Mouse (Mus musculus) liver, embryonic 16.5 days (tissue): ENCODE measurements around the gene D8Ertd738e. TPM values are rescaled to one million over a fixed set of nuclear protein-coding genes. Genes with fewer than 3 reads are reported as not detected.
A peak's percentile ranks its signal among the peaks of the same experiment; 100 is the strongest.

ENCODE experiments used
- ATAC-seq: fragments of 200-750 bp; cut with Nextera tagmentation; 2 replicates; pipeline ENCODE4 v1.8.0; 2017; ENCODE audit warnings: low read depth, mild to moderate bottlenecking, moderate number of reproducible peaks, moderate library complexity
- H3K27ac ChIP-seq: fragments of 300-500 bp; sonication (generic); 2 replicates; pipeline ENCODE4 v1.5.1; 2014; ENCODE audit warnings: mild to moderate bottlenecking, low read length
- H3K27me3 ChIP-seq: fragments of 300-500 bp; sonication (generic); 2 replicates; pipeline ENCODE4 v1.6.1; 2014; ENCODE audit warnings: low read depth, low read length, mixed read lengths; ENCODE audit not compliant: control insufficient read depth, insufficient read depth
- H3K36me3 ChIP-seq: fragments of 300-500 bp; sonication (generic); 2 replicates; pipeline ENCODE4 v1.6.1; 2014; ENCODE audit warnings: mild to moderate bottlenecking; ENCODE audit not compliant: control insufficient read depth, insufficient read depth
- H3K4me1 ChIP-seq: fragments of 300-500 bp; sonication (generic); 2 replicates; pipeline ENCODE4 v1.6.1; 2014; ENCODE audit warnings: low read depth, low read length, mixed read lengths; ENCODE audit not compliant: control insufficient read depth
- H3K4me2 ChIP-seq: fragments of 300-500 bp; sonication (generic); 2 replicates; pipeline ENCODE4 v1.6.1; 2014; ENCODE audit warnings: low read depth, low read length, mixed read lengths
- H3K4me3 ChIP-seq: fragments of 300-500 bp; sonication (generic); 2 replicates; pipeline ENCODE4 v1.5.1; 2014; ENCODE audit warnings: low read depth, mild to moderate bottlenecking, low read length
- H3K9ac ChIP-seq: fragments of 300-500 bp; sonication (generic); 2 replicates; pipeline ENCODE4 v1.6.1; 2014; ENCODE audit warnings: low read depth, low read length
- H3K9me3 ChIP-seq: fragments of 300-500 bp; sonication (generic); replicated peaks from 2 replicates; pipeline ENCODE4 v1.6.1; 2016; ENCODE audit warnings: low read length; ENCODE audit not compliant: control insufficient read depth
- WGBS: fragments of 180-500 bp; shearing (Covaris S2); extraction: QIAGEN DNeasy Blood & Tissue Kit; methylation state at CpG from one replicate; pipeline ENCODE4 v1.1.7; 2014; ENCODE audit not compliant: insufficient replicate concordance; 5-methylcytosine and 5-hydroxymethylcytosine counted together
- polyA plus RNA-seq: library from polyadenylated mRNA; unstranded; fragments of >200 nt; fragmentation: Nextera tagmentation; extraction: Ambion mirVana; gene quantifications from 2 replicates; pipeline ENCODE4 v1.2.1, GENCODE M21; 2015

The D8Ertd738e gene
- polyA plus RNA-seq, 1 experiment from 2014 or later = 175 TPM

DNA sequence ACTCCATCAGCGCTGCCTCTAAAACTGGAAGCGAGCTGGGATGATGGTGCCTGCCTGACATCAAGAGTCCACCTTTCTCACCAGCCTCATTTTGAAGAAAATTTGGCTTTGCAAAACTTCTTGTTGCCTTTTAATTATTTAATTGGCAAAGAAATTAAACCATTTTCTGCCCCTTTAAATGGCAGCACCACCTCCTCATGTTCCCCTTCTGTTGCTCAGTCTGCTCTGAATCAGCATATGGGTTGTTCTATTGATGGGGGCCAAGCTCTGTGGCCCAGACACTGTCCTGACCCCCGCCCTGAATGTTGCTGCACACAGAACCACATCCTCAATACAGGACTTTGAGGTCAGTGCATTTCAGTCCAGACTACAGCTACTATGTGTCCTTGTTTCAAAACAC, 24.4 kb upstream of the D8Ertd738e start:
- no peaks in the 10 kb centered on the region for H3K9me3 ChIP-seq
- H3K36me3 ChIP-seq = no peaks in the 10 kb centered on the region
- H3K4me2 ChIP-seq = no peak overlapping the region
- no peak overlapping the region for H3K4me3 ChIP-seq
- no peak for ATAC-seq
- peaks cover 10% of the 10 kb centered on the region for H3K4me1 ChIP-seq
- 67% methylated on average over 3 of the region's 3 CpGs for WGBS
- H3K27me3 ChIP-seq = no peaks in the 10 kb centered on the region
- no peak overlapping the region for H3K9ac ChIP-seq
- no peak overlapping the region for H3K27ac ChIP-seq

GRCm38 (mm10) chr8:84272302-84272701, 22.8 kb upstream of the D8Ertd738e start:
- no peak for ATAC-seq
- H3K4me2 ChIP-seq = no peak overlapping the region
- H3K27me3 ChIP-seq = no peaks in the 10 kb centered on the region
- peaks cover 10% of the 10 kb centered on the region for H3K4me1 ChIP-seq
- H3K9me3 ChIP-seq = no peaks in the 10 kb centered on the region
- H3K36me3 ChIP-seq = no peaks in the 10 kb centered on the region
- WGBS = 61% methylated on average over 4 of the region's 4 CpGs
- H3K27ac ChIP-seq = no peak overlapping the region
- no peak overlapping the region for H3K4me3 ChIP-seq
- H3K9ac ChIP-seq = no peak overlapping the region

- peak within 1 kb of the TSS; percentile 93 for H3K4me3 ChIP-seq
- H3K4me2 ChIP-seq = peak within 1 kb of the TSS; percentile 94
- H3K9ac ChIP-seq = peak within 1 kb of the TSS; percentile 87
- WGBS = under 1% methylated on average over 44 of the region's 44 CpGs
- no peaks in the 10 kb centered on the region for H3K9me3 ChIP-seq
- ATAC-seq = peak; percentile 100
- H3K4me1 ChIP-seq = peaks cover 10% of the 10 kb centered on the region
- H3K27me3 ChIP-seq = no peaks in the 10 kb centered on the region
- H3K27ac ChIP-seq = peak within 1 kb of the TSS; percentile 65; the same call in 1 of the 2 replicates
- no peaks in the 10 kb centered on the region for H3K36me3 ChIP-seq
Measured at GRCm38 (mm10) chr8:84269950-84270773, 20.6 kb upstream of the D8Ertd738e start, which contains the start of gene Ccdc130. Ccdc130 (minus strand) TSS chr8:84270380.

- H3K4me3 ChIP-seq = no peak overlapping the region
- H3K36me3 ChIP-seq = peaks cover 14% of the 10 kb centered on the region
- ATAC-seq = no peak
- no peak overlapping the region for H3K9ac ChIP-seq
- H3K9me3 ChIP-seq = no peaks in the 10 kb centered on the region
- no peaks in the 10 kb centered on the region for H3K27me3 ChIP-seq
- H3K27ac ChIP-seq = no peak overlapping the region
- no peak overlapping the region for H3K4me2 ChIP-seq
- 73% methylated on average over 4 of the region's 4 CpGs for WGBS
- H3K4me1 ChIP-seq = peaks cover 14% of the 10 kb centered on the region
Measured at GRCm38 (mm10) chr8:84261098-84261497, 11.6 kb upstream of the D8Ertd738e start.

DNA sequence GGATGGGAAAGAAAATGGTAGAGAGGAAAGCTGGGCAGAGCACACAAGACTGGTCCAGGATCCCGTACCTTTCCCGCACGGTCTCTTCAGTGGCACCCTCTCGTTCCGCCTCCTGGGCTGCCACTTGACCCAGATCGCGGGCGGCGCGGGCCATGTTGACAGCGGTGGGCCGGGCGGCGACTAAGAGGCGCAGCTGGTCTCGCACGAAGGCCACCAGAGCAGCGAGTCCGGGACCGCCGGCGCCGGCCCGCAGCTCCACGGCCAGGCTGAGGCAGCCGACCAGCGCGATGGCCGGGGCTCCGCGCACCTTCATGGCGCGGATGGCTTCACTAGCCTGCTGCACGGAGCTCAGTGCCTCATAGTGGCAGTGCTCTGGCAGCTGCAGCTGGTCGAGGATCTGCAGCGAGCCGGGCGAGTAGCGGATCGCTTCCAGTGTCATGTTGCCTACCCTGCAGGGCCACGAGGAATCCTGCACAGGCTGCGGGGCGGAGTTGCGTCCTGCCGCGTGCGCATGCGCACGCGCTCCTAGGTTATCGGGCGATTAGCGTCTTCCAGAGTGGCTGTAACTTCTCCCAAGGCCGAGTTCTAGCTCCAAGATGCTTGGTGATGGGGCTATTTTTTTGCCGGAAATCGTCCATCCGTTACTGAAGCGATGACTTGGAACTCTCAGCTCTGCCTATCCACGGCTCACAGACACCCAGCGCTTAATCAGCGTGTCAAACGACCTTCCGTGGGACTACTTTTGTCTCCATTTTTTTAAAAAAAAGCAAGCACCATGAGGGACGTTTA, 7.5 kb upstream of the D8Ertd738e start, which contains the start of gene Mri1:
Mri1 (minus strand) TSS at position 505 of the 789 bp plus-strand sequence.
- ATAC-seq = peak; percentile 92
- peaks cover 10% of the 10 kb centered on the region for H3K36me3 ChIP-seq
- H3K9ac ChIP-seq = peak within 1 kb of the TSS; percentile 78
- peak within 1 kb of the TSS; percentile 78 for H3K4me3 ChIP-seq
- H3K27me3 ChIP-seq = no peaks in the 10 kb centered on the region
- H3K9me3 ChIP-seq = no peaks in the 10 kb centered on the region
- WGBS = under 1% methylated on average over 63 of the region's 64 CpGs
- peaks cover 17% of the 10 kb centered on the region for H3K4me1 ChIP-seq
- H3K27ac ChIP-seq = peak within 1 kb of the TSS; percentile 90
- H3K4me2 ChIP-seq = peak within 1 kb of the TSS; percentile 100

GRCm38 (mm10) chr8:84256458-84256821, 6.9 kb upstream of the D8Ertd738e start:
- Histone ChIP-seq H3K9me3 (no peaks in the 10 kb centered on the region), H3K4me2 (peak overlapping the region; percentile 100), H3K36me3 (peaks cover 8% of the 10 kb centered on the region), H3K27me3 (no peaks in the 10 kb centered on the region), H3K27ac (peak overlapping the region; percentile 90), H3K4me3 (peak overlapping the region; percentile 78), H3K4me1 (peaks cover 17% of the 10 kb centered on the region), H3K9ac (peak overlapping the region; percentile 78)
- WGBS = 11% methylated on average over 6 of the region's 6 CpGs
- ATAC-seq = peak; percentile 31

DNA sequence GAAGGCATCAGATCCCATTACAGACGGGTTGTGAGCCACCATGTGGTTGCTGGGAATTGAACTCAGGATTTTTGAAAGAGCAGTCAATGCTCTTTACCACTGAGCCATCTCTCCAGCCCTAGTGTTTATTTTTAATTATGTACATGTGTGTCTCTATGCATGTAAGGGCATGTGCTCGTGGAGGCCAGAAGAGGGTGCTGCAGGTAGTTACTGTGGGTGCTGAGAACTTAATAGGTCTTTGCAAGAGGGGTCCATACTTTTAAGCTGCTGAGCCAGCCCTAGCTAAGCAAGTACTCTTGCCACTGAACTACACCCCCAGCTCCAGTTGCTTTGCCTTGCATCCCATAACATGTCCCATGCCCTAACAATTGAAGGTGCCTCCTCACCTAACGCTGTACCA, 6.3 kb upstream of the D8Ertd738e start:
- H3K27ac ChIP-seq = no peak overlapping the region; the same call in 1 of the 2 replicates
- H3K36me3 ChIP-seq = peaks cover 8% of the 10 kb centered on the region
- no peaks in the 10 kb centered on the region for H3K27me3 ChIP-seq
- WGBS = 68% methylated on average over 3 of the region's 3 CpGs
- peak overlapping the region; percentile 78 for H3K4me3 ChIP-seq
- peak overlapping the region; percentile 100 for H3K4me2 ChIP-seq
- no peak overlapping the region for H3K9ac ChIP-seq
- no peak for ATAC-seq
- H3K4me1 ChIP-seq = peaks cover 17% of the 10 kb centered on the region
- H3K9me3 ChIP-seq = no peaks in the 10 kb centered on the region

DNA sequence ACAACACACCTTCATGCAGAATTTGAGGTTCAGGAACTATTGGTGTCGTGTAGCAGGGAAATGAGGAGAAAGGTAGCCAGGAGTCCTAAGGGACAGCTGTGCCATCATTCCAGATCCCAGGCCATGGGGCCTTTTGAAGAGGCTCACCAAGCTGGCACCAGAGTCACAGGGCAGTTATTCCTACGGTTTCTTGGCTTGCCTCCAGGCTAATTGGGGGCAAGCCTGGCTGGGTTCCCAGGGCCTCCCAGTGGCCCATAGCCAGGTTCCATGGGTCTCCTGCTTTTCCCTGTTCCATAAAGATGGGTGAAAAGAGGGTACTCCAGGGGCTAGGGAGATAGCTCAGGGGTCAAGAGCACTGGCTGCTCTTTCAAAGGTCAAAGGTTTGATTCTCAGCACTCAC, 7.7 kb downstream of the D8Ertd738e start:
- Histone ChIP-seq H3K4me1 (peaks cover 6% of the 10 kb centered on the region), H3K9ac (no peak overlapping the region), H3K36me3 (peaks cover 13% of the 10 kb centered on the region), H3K27me3 (no peaks in the 10 kb centered on the region), H3K4me2 (no peak overlapping the region), H3K27ac (no peak overlapping the region), H3K9me3 (no peaks in the 10 kb centered on the region), H3K4me3 (no peak overlapping the region)
- no peak for ATAC-seq
- 58% methylated on average over 2 of the region's 2 CpGs for WGBS

DNA sequence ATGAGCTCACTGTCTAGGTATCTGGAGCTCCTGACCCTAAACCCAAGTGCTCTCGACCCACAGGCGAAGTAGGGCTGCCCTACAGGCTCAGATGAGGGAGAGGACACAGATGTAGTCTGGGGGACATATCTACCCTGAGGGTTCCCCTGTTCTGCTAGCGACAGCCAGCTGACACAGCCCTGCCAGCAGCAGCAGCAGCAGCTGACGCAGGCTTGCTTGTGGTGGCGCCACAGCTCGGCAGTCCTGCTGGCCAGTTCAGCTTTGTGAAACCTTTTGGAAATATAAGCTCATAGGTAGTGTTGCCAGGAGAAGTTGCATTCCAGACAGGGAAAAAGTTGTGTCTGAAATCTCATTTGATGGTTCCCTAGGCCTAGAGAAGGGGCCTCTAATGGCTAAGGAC, 8.4 kb downstream of the D8Ertd738e start:
- peaks cover 8% of the 10 kb centered on the region for H3K36me3 ChIP-seq
- no peaks in the 10 kb centered on the region for H3K9me3 ChIP-seq
- 52% methylated on average over 6 of the region's 6 CpGs for WGBS
- H3K27ac ChIP-seq = no peak overlapping the region
- no peak for ATAC-seq
- peaks cover 10% of the 10 kb centered on the region for H3K4me1 ChIP-seq
- no peak overlapping the region for H3K9ac ChIP-seq
- no peak overlapping the region for H3K4me3 ChIP-seq
- no peak overlapping the region for H3K4me2 ChIP-seq
- no peaks in the 10 kb centered on the region for H3K27me3 ChIP-seq
